Mouse (Mus musculus) embryonic fibroblast, embryonic 13.5 days (primary cell): Measurements from ENCODE around the gene Ankrd17.

Source experiments
- CTCF ChIP-seq: IDR thresholded peaks from 2 replicates; pipeline ENCODE4 v1.5.1; 2011; ENCODE audit warnings: mild to moderate bottlenecking, control low read depth, low read length, moderate library complexity, borderline replicate concordance; ENCODE audit not compliant: insufficient read depth
- POLR2A ChIP-seq: IDR thresholded peaks from 2 replicates; pipeline ENCODE4 v1.6.1; 2011; ENCODE audit warnings: low read depth, mild to moderate bottlenecking, control low read depth, low read length, moderate library complexity

GRCm38 (mm10) chr5:90280061-90280460 lies 86.3 kb downstream of the Ankrd17 start:
- TF ChIP-seq POLR2A (no peak), CTCF (no peak)
